In the genomic region with DNA sequence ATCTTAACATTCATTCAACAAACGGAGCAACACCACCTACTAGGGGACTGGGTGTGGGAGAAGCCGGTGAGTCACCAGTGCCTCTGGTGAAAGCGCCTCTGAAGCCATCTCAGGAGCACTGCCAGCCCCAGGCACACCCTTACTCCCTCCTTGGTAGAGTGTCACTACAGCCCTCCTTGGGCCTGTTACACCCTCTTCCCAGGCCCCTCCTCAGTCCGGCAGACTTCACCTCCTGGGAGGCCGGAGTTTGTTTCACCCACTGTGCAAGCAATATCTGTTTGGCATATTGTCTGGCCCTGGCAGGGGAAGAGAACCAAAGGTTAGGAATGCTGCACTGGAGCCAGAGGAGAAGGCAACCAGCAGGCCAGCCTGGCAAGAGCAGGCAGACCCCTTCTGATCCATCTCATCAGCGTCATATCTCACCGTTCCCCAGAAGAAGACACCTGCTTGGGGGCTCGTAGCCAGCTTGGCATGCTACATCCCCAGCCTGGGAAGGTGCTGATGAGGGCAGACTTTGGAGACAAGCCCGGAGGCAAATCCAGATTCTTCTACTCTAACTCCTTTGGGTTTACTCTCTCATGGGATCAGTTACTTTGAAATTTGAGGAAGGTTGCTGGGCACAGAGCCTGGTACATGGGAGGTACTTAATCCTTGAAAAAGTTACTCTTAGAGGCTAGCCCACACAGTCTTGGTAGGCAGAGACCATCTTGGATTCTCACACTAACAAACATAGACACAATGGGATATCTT, we compare ENCODE assay signal across 8 mouse cellular contexts. TPM values are rescaled to one million over a fixed set of nuclear protein-coding genes. Genes with fewer than 3 reads are reported as not detected.
DNase-seq lines count a peak whose midpoint lies in the region; ATAC-seq lines count a peak whose summit lies in the region.

No protein-coding gene starts in this region.

- DNase-seq in ovary, postnatal 36 days (ENCODE audit: low spot score) = peak; percentile 27
- DNase-seq in ovary, adult 18-20 months (ENCODE audit: low spot score) = no peak
- DNase-seq in adrenal gland, postnatal 36 days = peak; percentile 61 to 73
- no peak for DNase-seq in limb, embryonic 10.5 days (ENCODE audit: low spot score)
- no peak for DNase-seq in midbrain, embryonic 11.5 days (ENCODE audit: low spot score, missing footprints)
- DNase-seq in left cerebral cortex, postnatal 4 days = no peak
- no peak for DNase-seq in embryo, embryonic 10 days (ENCODE audit: low spot score)

- intact Hi-C loops in left cerebral cortex, postnatal 4 days (cut with DNase I) = no loop called here

- no peaks in the 10 kb centered on the region for H3K27me3 ChIP-seq in forebrain, embryonic 16.5 days (replicated peaks; ENCODE audit: control insufficient read depth, insufficient read depth, low read length)
- H3K27me3 ChIP-seq in limb, embryonic 10.5 days (ENCODE audit: low read depth, poor library complexity, severe bottlenecking) = no peaks in the 10 kb centered on the region
- no peaks in the 10 kb centered on the region for H3K27me3 ChIP-seq in midbrain, embryonic 11.5 days (ENCODE audit: control insufficient read depth, insufficient read depth, low read length)

- no peak overlapping the region for H3K27ac ChIP-seq in forebrain, embryonic 16.5 days (ENCODE audit: low read length)
- H3K27ac ChIP-seq in limb, embryonic 10.5 days = peak overlapping the region; percentile 89
- H3K27ac ChIP-seq in midbrain, embryonic 11.5 days (ENCODE audit: low read depth, low read length) = no peak overlapping the region

- WGBS in forebrain, embryonic 16.5 days = 44% methylated on average over 9 of the region's 9 CpGs
- WGBS in limb, embryonic 10.5 days = 66% methylated on average over 9 of the region's 9 CpGs
- 61% methylated on average over 9 of the region's 9 CpGs for WGBS in midbrain, embryonic 11.5 days

- H3K4me1 ChIP-seq in forebrain, embryonic 16.5 days (replicated peaks; ENCODE audit: control insufficient read depth, insufficient read depth, low read length) = peaks cover 30% of the 10 kb centered on the region
- peaks cover 25% of the 10 kb centered on the region for H3K4me1 ChIP-seq in limb, embryonic 10.5 days
- peaks cover 16% of the 10 kb centered on the region for H3K4me1 ChIP-seq in midbrain, embryonic 11.5 days (ENCODE audit: control insufficient read depth, insufficient read depth, low read length)

- H3K9ac ChIP-seq in forebrain, embryonic 16.5 days (replicated peaks; ENCODE audit: low read depth, low read length) = peak overlapping the region; percentile 78
- H3K9ac ChIP-seq in midbrain, embryonic 11.5 days (ENCODE audit: low read length) = peak overlapping the region; percentile 87

- no peak for ATAC-seq in forebrain, embryonic 16.5 days
- ATAC-seq in midbrain, embryonic 11.5 days (ENCODE audit: low FRiP score) = no peak

- H3K36me3 ChIP-seq in forebrain, embryonic 16.5 days (ENCODE audit: control insufficient read depth, insufficient read depth) = peaks cover 13% of the 10 kb centered on the region
- H3K36me3 ChIP-seq in limb, embryonic 10.5 days = peaks cover 56% of the 10 kb centered on the region
- peaks cover 16% of the 10 kb centered on the region for H3K36me3 ChIP-seq in midbrain, embryonic 11.5 days (ENCODE audit: control insufficient read depth, insufficient read depth, low read length)

- H3K9me3 ChIP-seq in forebrain, embryonic 16.5 days (ENCODE audit: control insufficient read depth, low read length) = no peaks in the 10 kb centered on the region
- H3K9me3 ChIP-seq in limb, embryonic 10.5 days (replicated peaks) = no peaks in the 10 kb centered on the region
- H3K9me3 ChIP-seq in midbrain, embryonic 11.5 days (ENCODE audit: control insufficient read depth, low read length) = no peaks in the 10 kb centered on the region

- peak overlapping the region; percentile 94 for H3K4me2 ChIP-seq in forebrain, embryonic 16.5 days (ENCODE audit: low read length)
- peak overlapping the region; percentile 74 for H3K4me2 ChIP-seq in midbrain, embryonic 11.5 days

- H3K4me3 ChIP-seq in forebrain, embryonic 16.5 days (replicated peaks; ENCODE audit: low read length) = peak overlapping the region; percentile 92
- H3K4me3 ChIP-seq in limb, embryonic 10.5 days = peak overlapping the region; percentile 79
- peak overlapping the region; percentile 66 for H3K4me3 ChIP-seq in midbrain, embryonic 11.5 days (ENCODE audit: low read depth, low read length)

RNA-seq across cellular contexts. Expression of a gene that starts 1.1 kb away (rescaled TPM):
- total RNA-seq in adrenal gland, postnatal 36 days (2021) = 10 to 100 TPM; 44.3 to 46.2 TPM
- polyA plus RNA-seq in forebrain, embryonic 16.5 days (2015; fragmentation: Nextera tagmentation; extraction: Ambion mirVana) = 60.6 and 63.2 TPM in 2 replicates
- polyA plus RNA-seq in limb, embryonic 10.5 days (2016; fragmentation: Nextera tagmentation; extraction: Ambion mirVana) = 60.3 and 60.4 TPM in 2 replicates
- polyA plus RNA-seq in midbrain, embryonic 11.5 days (2014; fragmentation: Nextera tagmentation; extraction: Ambion mirVana) = 66.3 and 68.9 TPM in 2 replicates
- 10 to 100 TPM; 38.5 to 46.8 TPM for total RNA-seq in left cerebral cortex, postnatal 4 days (2021)

RNA-seq across cellular contexts. Expression of a gene that starts 1.3 kb away (rescaled TPM):
- total RNA-seq in adrenal gland, postnatal 36 days (2021) = 10 to 100 TPM; 18.5 to 21.0 TPM
- 33.7 and 40.4 TPM in 2 replicates for polyA plus RNA-seq in forebrain, embryonic 16.5 days (2015; fragmentation: Nextera tagmentation; extraction: Ambion mirVana)
- polyA plus RNA-seq in limb, embryonic 10.5 days (2016; fragmentation: Nextera tagmentation; extraction: Ambion mirVana) = 32.8 and 44.9 TPM in 2 replicates
- polyA plus RNA-seq in midbrain, embryonic 11.5 days (2014; fragmentation: Nextera tagmentation; extraction: Ambion mirVana) = 25.3 and 26.7 TPM in 2 replicates
- 10 to 100 TPM; 18.8 to 21.5 TPM for total RNA-seq in left cerebral cortex, postnatal 4 days (2021)

RNA-seq across cellular contexts. Expression of a gene that starts 41.1 kb away (rescaled TPM):
- 10 to 100 TPM; 13.6 to 18.1 TPM for total RNA-seq in adrenal gland, postnatal 36 days (2021)
- 20.1 and 21.3 TPM in 2 replicates for polyA plus RNA-seq in forebrain, embryonic 16.5 days (2015; fragmentation: Nextera tagmentation; extraction: Ambion mirVana)
- 25.0 and 27.0 TPM in 2 replicates for polyA plus RNA-seq in limb, embryonic 10.5 days (2016; fragmentation: Nextera tagmentation; extraction: Ambion mirVana)
- polyA plus RNA-seq in midbrain, embryonic 11.5 days (2014; fragmentation: Nextera tagmentation; extraction: Ambion mirVana) = 21.6 and 23.2 TPM in 2 replicates
- 10 to 100 TPM; 13.1 to 14.1 TPM for total RNA-seq in left cerebral cortex, postnatal 4 days (2021)

RNA-seq across cellular contexts. Expression of a gene that starts 41.1 kb away (rescaled TPM):
- total RNA-seq in adrenal gland, postnatal 36 days (2021) = 10 to 100 TPM; 34.1 to 36.5 TPM
- polyA plus RNA-seq in forebrain, embryonic 16.5 days (2015; fragmentation: Nextera tagmentation; extraction: Ambion mirVana) = 162 and 174 TPM in 2 replicates
- 460 and 503 TPM in 2 replicates for polyA plus RNA-seq in limb, embryonic 10.5 days (2016; fragmentation: Nextera tagmentation; extraction: Ambion mirVana)
- polyA plus RNA-seq in midbrain, embryonic 11.5 days (2014; fragmentation: Nextera tagmentation; extraction: Ambion mirVana) = 285 and 305 TPM in 2 replicates
- total RNA-seq in left cerebral cortex, postnatal 4 days (2021) = 10 to 100 TPM; 54.4 to 62.2 TPM

Comparison
In these comparisons a context has a peak if more than half of its experiments do, and no peak if none do; other contexts are left out.
1. DNase-seq: peak in ovary, postnatal 36 days (single experiment) and adrenal gland, postnatal 36 days (2 of 2); none in ovary, adult 18-20 months (single experiment), limb, embryonic 10.5 days (single experiment), midbrain, embryonic 11.5 days (single experiment), left cerebral cortex, postnatal 4 days (single experiment) and embryo, embryonic 10 days (single experiment).
2. Peak in every context shown above with its lines, with median percentiles within 50 percentile points of each other: H3K4me3 ChIP-seq.